Mouse (Mus musculus) regulatory T cell (primary cell): ENCODE data around the gene Gm45015.
"Not testable (repeated sequence)": the region's sequence is repeated elsewhere in the genome, so short reads cannot be mapped to it uniquely, and the experiment has no call there.

Source experiments
- in situ Hi-C: fragments of 300-600 bp; cut with MboI, MseI; formaldehyde crosslinking; loops from one replicate; pipeline ENCODE4 v1.15.1; 2025; ENCODE audit warnings: high pct_unique_total_duplicates

Gene Gm45015

DNA sequence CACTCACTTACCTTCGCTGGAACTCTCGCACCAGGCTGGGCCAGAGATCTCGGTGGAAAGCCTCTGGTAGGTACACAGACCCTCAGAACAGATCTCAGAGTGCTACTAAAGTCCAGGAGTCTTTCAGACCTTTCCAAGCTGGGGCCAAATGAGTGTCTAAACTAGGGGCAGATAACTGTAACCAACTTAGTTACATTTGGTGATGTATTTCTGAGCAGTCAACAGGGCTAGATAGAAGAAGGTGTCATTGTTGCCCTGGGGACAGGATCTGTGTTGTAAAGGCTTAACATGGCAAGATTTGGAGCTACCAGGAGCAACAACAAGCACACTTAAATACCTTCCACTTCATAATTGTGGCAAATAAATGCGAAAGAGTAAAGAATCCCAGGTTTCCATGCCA is at the start of gene Gm45015:
TSS of gene Gm45015 (minus strand) at position 101 of the 400 bp plus-strand sequence.
- in situ Hi-C loops, result no loop called here

DNA sequence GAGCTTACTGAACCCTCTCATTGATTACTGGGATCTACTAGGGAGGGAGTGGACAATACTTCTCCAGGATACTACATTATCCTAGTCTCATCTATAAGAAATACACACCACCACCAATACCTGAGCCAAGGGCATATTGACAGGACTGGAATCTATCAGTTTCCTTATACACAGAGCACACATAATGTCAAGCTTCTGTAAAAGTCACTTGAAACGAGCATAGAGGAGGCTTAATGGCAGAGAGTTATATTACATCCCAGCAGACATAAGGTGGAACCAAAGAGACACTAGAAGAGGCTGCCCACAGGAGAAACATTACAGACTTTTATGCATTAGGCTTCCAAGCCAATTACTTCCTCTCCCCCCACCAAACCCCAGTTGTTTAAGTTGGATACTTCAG is 48.3 kb upstream of the Gm45015 start:
- in situ Hi-C loops, result no loop called here

DNA sequence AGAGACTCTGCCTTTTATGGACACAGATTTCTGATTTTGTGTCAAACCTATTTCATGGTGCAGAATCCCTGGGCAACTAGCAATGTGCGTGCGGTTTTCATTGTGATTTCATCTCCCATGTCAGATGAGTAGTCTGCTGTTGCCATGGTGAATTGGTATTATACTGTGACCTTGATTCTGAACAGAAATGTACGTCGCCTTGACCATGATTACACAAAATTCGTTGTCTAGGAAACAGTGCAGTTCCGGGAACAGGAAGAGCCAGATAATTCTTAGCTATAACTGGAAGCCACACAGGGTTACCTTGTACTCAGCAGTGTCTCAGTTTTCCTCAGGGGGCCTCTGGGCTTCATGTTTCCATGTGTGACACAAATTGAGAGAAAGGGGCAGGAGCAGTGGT is 47.8 kb upstream of the Gm45015 start:
- in situ Hi-C loops, result no loop called here

DNA sequence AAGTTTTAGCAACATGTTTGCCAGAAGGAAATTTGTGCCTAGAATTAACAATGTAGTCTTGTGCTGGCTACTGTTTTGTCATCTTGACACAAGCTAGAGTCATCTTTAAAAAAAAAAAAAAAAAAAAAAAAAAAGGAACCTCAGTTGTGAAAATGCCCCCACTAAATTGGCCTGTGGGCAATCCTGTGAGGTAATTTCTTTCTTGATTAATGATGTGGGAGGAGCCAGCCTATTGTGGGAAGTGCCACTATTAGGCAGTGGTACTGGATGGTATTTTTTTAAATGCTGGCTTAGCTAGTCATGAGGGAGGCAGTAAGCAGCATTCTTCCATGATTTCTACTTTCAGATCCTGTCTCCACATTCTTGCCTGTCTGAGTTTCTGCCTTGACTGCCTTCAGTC is 26.7 kb upstream of the Gm45015 start:
- in situ Hi-C loops, result no loop called here

DNA sequence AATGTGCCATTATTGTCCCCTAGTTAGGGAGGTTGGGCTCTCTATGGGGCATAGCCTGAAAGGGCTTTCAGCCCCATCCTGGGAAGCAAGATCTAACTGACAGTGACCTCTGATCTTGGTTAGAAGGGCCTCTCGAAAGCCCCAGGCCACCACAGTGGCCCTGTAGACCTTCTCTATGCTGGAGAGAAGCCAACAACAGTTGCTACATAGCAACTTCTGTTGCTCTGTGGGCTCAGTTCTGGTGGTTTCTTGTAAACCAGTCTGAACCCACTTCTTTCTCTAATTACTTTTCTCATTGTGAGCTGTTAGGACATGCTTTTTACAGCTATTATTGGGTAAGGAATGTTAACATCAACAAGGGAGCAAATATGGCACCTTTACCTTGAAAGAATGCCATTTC is 20.1 kb upstream of the Gm45015 start:
- in situ Hi-C loops, result no loop called here

DNA sequence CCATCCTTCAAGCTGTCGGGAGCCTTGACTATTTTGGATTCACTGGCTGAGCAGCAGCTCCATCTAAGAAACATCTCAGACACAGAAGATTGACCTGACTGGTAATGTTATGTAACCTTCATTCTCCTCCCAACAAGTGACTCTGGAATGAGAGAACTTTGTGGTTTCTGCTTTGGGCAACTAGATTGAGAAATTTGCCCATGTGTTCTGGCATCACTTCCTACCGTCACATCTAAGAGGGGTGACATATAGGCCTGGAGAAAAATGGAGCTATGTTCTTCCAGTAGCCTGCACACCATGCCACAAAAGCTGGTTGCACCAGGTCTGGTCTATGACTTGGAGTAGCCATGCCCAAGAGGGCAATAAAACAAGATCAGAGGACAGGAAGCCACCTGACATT is 19.5 kb upstream of the Gm45015 start:
- in situ Hi-C loops, result no loop called here

DNA sequence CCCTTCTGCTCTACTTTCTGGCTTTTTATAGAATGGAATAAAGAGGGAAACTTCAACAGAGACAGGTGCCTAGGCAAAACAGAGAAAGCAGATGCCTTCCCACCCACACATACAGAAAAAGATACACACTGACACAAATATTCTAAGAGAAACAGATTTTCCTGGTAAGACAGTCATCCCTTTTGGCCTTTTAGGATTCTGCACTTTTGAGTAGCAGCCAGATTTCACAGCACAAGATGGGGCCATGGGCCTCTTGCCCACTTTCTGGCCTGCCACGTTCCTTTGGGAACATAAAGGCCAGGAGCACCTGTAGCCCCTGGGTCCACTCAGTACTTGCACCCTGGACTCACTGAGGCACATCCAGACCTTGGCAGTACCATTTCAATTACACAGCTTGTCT is 7.7 kb upstream of the Gm45015 start:
- in situ Hi-C loops, result no loop called here

DNA sequence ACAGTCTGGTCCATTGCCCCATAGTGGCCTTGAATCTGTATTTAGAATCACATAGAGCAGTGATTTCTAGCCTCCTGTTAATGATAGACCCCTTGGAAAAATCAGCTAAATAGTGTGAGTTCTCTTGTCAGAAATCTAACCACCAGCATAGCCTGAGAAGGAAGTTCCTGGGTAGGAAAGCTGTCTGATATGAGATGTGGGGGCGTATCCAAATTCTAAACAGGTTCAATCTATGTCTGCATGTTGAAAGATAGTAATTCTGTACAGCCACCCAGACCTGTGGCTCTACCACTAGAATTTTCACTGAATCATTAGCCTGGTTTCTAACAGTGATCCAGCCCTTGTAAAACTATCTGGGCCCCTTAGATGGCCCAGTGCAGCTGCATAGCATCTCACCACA is 7.2 kb upstream of the Gm45015 start:
- in situ Hi-C loops, result no loop called here

DNA sequence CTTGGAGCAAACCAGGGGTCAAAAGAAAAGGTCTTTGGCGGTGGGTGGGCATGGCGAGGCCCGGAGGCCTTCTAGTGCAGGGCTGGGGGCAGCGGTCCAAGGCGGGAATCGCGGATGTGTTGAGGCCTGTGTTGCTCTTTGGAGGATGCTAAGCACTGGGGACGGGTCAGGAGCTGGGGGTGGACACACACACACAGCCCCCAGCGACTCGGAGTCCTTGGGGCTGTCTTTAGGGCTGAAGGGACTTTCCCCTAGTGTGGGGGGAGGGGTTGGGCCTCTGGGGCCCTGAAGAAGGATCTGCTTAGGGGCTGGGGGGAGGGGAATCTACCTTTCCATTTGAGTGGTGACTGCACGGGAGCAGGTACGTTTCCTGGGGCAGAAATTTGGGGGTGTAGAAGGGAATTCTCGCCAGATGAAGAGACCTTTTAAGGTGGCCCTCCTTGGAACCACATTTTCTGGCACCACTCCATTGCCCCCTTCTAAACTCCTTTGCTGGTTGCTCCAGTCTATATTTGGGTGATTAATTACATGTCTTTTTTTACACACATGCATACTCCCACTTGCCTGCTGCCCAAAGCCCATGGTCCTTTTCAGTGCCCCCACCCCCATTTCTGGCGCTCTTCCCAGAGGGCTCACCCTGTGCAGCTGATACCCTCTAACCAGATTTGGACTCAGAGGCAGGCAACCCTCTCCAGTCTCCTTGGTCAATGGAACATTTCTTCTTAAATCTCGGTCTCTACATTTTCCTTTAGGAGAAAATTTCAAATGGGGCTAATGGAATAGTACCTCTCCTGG is 6.5 kb upstream of the Gm45015 start:
- in situ Hi-C loops, result no loop called here

DNA sequence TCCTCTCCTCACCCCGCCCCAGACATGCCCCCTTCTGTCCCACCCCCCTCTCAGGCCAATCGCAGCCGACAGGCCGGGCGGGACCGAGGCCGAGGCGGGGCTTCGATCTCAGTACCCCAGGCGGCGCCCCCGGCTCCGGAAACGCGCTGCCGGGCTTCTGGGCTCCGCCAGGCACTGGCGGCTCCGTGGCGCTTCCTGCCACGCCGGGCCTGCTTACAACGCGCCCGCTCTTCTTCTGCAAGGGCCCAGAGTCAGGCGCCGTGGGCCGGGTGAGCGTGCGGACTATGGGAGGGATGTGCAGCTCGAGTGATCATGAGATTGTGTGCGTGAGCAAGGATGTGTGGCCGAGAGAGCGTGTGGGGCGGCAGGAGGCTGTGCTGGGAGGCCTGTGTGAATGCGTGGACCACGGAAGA is 5.8 kb upstream of the Gm45015 start, which contains the start of gene Zfp275:
TSS of gene Zfp275 (plus strand) at position 139 of the 413 bp plus-strand sequence.
- in situ Hi-C loops, result no loop called here

DNA sequence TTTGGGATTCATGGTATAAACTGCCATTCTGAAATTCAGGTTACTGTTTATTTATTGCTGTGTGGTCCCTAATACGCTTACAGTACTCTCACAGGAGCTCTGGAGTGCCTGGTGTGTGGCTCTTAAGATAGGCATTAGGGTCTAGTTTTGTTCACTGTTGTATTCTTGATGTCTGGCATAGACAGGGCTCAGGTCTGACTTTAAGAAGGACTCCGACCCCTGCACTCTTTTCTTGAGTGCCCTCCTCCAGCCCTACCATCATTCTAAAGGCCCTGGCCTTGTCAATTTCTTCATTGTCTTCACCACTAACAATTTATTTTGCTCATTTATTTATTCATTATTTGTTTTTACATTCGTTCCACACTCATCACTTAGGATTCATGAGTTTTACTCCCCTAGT is 5.4 kb upstream of the Gm45015 start:
- in situ Hi-C loops, result no loop called here

DNA sequence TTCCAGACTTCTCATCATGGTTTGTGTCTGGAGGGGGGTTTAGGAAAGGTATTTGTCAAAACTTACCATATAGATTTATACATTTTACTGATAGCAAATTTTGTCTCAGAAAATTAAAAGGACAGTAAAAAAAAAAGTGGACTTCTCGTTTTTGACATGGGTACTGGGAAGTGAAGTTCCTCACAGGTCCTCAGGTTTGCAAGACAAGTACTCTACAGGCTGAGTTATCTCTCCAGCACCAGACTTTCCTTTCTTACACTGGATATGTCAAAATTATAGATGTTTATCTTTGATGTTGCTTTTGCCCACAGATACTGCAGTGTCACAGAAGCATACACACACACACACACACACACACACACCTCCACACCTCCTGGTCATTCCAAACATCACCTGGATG is 4.8 kb upstream of the Gm45015 start:
- in situ Hi-C loops, result no loop called here

DNA sequence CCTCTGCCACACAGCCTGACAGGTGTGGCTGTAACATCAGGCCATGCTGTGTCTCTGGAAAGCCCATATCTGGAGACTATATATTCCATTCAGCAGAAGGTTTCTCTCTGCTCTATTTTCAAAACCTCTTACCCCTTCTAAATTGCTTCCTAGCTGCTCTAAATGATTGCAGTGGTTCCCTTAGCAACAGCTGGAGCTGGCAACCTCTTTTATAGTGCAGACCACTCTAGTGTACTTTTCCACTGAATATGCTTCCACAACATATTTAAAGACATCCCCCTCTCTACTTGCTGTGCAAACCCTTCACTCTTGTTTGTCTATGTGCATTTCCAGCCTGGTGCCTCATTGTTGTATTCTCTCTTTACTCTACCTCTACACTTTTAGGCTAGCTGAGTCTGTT is 3.1 kb downstream of the Gm45015 start:
- in situ Hi-C loops, result no loop called here

DNA sequence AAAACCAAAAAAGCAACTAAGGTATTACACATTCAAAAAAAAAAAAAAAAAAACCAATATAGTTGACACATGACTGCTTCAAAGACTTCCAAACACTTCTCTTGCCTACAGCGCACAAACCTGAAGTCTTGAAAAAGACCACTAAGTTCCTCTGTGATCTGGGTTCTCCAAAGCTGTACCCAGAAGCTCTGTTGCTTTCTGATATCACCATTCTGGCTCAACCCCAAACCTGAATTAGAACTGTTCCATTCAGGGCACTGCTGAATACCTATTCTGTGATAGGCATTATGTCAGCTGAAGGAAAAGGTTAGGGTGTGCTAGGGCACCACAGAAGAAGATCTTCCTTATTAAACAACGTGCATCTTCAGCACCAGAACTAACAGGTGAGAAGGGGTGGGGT is 9.4 kb downstream of the Gm45015 start:
- in situ Hi-C loops, result no loop called here

DNA sequence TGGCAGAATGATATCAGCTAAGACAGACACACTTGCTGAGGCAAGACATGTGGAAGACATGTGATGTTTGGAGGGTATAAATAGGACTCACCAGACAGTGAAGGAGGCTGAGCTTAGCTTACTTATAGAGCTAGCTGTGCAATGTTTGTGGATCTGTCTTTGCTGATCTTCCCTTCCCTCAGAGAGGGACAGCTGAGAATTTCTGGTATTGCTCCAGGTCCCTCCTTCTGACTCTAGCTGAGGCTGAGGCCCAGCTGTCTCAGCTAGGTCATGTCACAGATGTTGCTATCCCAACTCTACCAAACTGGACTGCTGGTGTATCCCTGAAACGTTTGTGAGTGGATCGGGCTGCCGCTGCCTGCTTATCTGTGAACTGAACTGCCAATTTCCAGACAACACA is 15.6 kb downstream of the Gm45015 start:
- in situ Hi-C loops, result no loop called here

DNA sequence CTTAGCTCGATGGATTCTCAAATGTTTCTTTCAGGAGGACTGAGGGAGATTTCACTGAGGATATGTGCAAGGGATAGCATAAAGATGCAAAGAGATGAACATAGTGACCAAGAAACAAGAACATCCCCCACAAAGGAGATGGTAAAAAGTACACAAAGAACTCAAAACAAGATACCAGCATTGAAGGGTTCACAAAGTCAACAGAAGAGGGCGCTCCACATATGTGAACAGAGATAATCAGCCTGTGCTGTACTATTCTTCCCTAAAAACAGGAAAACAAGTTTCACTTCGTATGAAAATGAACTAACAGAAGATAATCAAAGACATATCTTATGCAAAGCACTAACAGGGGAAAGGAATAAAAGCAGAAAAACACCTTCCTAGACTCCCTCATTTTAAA is 24.1 kb downstream of the Gm45015 start:
- in situ Hi-C loops, result no loop called here

DNA sequence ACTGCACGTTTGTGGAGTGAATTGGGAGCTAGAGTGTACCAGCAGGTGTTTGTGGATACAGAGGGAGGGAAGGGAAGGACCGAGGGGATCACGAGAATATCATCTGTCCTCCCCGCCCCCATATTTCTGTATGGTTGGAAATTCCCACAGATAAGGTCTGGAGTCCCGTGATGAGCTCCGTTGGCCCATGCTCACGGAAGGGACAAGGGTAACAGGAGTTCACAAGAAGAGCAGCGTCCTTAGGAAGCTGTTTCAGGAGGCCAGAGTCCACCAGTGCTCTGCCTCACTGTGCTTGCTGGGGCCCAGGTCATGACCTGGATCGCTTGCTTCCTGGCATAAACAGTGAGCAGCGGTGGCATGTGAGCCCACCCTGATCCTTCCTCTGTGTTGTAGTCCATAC is 40.9 kb downstream of the Gm45015 start:
- in situ Hi-C loops, result loop anchor here (5.0 kb wide), 1 partner anchor 168 kb away; no protein-coding TSS in a partner anchor

DNA sequence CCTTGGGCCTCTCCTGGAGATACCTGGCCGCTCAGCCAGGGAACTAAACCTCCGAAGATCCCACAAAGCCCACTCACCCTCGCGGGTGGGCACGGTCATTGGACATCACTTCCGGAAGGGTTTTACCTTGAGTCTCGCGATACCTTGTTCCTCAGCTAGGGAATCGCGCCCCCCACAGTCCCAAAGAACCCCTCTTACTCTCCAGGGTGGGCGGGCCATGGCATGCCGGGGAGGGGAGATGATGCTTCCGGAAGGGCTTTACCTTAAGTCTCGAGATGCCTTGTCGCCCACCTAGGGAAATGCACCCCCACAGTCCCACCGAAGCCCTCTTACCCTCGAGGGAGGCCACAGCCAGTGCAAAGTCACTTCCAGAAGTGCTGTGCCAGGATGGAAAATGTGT is 43.8 kb downstream of the Gm45015 start, which contains the start of the genes Xlr5a and Xlr5c:
TSS of gene Xlr5a (minus strand) at position 101 of the 400 bp plus-strand sequence.
TSS of gene Xlr5c (minus strand) at position 101 of the 400 bp plus-strand sequence.
- in situ Hi-C loops, result not testable (repeated sequence)
